Mouse (Mus musculus) Patski (cell line): Measurements from ENCODE around the gene Ppp1r14b. TPM values are rescaled to one million over a fixed set of nuclear protein-coding genes. Genes with fewer than 3 reads are reported as not detected.

Experiments
- ATAC-seq: fragments of 100-300 bp; one replicate; pipeline ENCODE4 v1.8.0; 2021
- CTCF ChIA-PET: fragments of 350-600 bp; sonication (Branson Sonifier 250); formaldehyde crosslinking; loops from one replicate; lab custom pipeline; 2022; ENCODE audit warnings: inconsistent platforms; lab: Charles Lee
- POLR2A ChIA-PET: fragments of 350-600 bp; sonication (Branson Sonifier 250); formaldehyde crosslinking; loops from one replicate; lab custom pipeline; 2022; ENCODE audit warnings: antibody characterized with exemption, inconsistent platforms; lab: Charles Lee
- DNase-seq: peaks from one replicate; pipeline ENCODE4 v3.0.0-alpha.2; 2011; ENCODE audit warnings: low read depth, low spot score
- H3K27me3 ChIP-seq: fragments of 371-371 bp; one replicate; pipeline ENCODE4 v1.5.1; 2021
- CTCF ChIP-seq: fragments of 100-300 bp; IDR thresholded peaks from one replicate; pipeline ENCODE4 v1.5.1; 2021
- in situ Hi-C: fragments of 300-500 bp; cut with MboI; formaldehyde crosslinking; loops from 3 replicates; pipeline ENCODE4 v1.11.1; 2018; ENCODE audit warnings: low pct_unique_long_range_greater_than_20kb, mixed read lengths
- polyA plus RNA-seq: library from polyadenylated mRNA; unstranded; gene quantifications from one replicate; pipeline ENCODE4 v1.2.3, GENCODE M21; 2021

Ppp1r14b gene
- polyA plus RNA-seq, 1 experiment from 2014 or later: 267 TPM

DNA sequence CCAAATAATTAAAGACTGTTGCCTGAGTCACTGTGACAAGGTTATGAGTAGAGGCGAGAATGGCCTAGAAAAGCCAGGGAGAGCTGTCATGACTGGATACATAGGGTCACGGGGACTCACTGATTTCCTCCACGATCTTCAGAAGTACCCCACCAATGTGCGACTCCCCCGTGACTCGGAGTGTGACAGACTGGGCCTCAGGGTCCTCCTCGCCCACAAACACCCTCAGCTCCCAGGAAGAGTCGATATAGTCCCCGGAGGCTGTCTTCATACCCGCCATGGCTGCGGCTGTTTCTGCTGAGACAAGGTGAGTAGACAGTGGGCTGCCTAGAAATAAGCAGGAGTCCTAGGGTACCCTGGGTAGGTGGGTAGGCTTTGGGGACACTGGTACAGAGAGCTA is 43.8 kb downstream of the Ppp1r14b start:
- no peak for DNase-seq

DNA sequence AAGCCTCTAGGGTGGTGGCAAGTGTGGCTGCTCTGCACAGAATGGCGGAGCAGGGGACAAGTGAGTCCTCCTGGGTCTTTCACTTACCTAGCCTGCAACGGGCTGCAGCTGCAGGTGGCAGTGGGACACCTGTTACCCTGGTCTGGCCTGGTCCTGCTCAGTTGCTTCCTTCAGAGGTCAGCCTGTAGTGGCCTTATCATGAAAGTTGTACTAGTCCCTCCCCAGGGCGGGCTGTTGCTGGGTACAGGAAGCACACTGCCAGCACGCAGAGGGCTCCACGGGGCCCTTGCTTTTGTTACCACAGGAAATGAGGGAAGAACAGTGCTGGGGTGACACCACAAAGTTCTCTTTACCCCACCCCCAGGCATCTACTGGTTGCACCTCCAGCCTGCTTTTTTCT is 44.4 kb downstream of the Ppp1r14b start, which contains the start of gene Fermt3:
Gene Fermt3, minus strand, starts transcription at position 279 of the 400 bp plus-strand sequence.
- ATAC-seq (no peak), DNase-seq (no peak)
- ChIA-PET POLR2A (no interaction called here), CTCF (interaction anchor here (1.0 kb wide), 1 partner anchor 39 kb away, joined by 5 read pairs; the partner anchor contains the start of gene Fkbp2)
- no peak for TF ChIP-seq CTCF
- no peaks in the 10 kb centered on the region for H3K27me3 ChIP-seq
- in situ Hi-C loops: loop anchor here (25.0 kb wide), 1 partner anchor 532 kb away; no protein-coding TSS in a partner anchor

More for the DNA sequence above, 43.8 kb downstream of the Ppp1r14b start:
- ChIA-PET CTCF (interaction anchor here (1.0 kb wide), 1 partner anchor 39 kb away, joined by 5 read pairs; the partner anchor contains the start of gene Fkbp2), POLR2A (no interaction called here)
- TF ChIP-seq CTCF: no peak
- in situ Hi-C loops: loop anchor here (25.0 kb wide), 1 partner anchor 531 kb away; no protein-coding TSS in a partner anchor
- ATAC-seq: no peak
- H3K27me3 ChIP-seq: no peaks in the 10 kb centered on the region

DNA sequence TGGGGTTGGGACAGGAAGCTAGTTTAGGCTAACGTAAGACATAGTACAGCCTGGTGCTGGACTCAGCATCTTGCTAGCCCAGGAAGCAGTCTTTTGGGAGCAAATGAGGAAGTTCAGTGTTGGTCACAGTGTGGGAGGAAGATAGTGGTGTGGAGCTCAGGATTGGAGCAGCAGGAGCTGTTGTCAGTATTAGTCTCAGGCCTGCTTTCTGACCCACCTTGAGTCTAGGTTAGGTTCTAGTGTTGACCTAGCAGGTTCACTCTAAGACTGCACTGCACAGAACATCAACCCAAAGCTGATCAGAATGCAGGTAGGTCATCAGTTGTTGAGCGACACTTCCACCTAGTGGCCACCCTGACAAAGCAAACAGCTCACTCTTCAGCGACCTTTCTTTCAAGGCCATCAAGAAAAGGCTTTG is 45.5 kb downstream of the Ppp1r14b start:
- POLR2A ChIA-PET: interaction anchor here (0.5 to 0.6 kb wide), 2 partner anchors 19 to 46 kb away, joined by 3 read pairs; no protein-coding TSS in a partner anchor
- in situ Hi-C loops: loop anchor here (25.0 kb wide), 1 partner anchor 533 kb away; no protein-coding TSS in a partner anchor
- ATAC-seq (no peak), DNase-seq (no peak)
- CTCF ChIA-PET: interaction anchor here (0.8 to 3.2 kb wide), 14 partner anchors 11 to 98 kb away, joined by 3 to 19 read pairs (median 4); partner anchors contain the start of genes Bad, Catsperz, Esrra and Nudt22
- TF ChIP-seq CTCF: no peak
- no peaks in the 10 kb centered on the region for H3K27me3 ChIP-seq

Other genes starting within 250 kb of the Ppp1r14b start
- gene Rps6ka4, start 134.3 kb upstream of the Ppp1r14b start, polyA plus RNA-seq: 51.4 TPM
- 0.06 TPM for gene Ccdc88b, start 116.8 kb upstream of the Ppp1r14b start, polyA plus RNA-seq
- 64.4 TPM for gene Trmt112, start 65.3 kb upstream of the Ppp1r14b start, polyA plus RNA-seq
- 557 TPM for gene Prdx5, start 64.9 kb upstream of the Ppp1r14b start, polyA plus RNA-seq
- gene Esrra, start 53.2 kb upstream of the Ppp1r14b start, polyA plus RNA-seq: 96.1 TPM
- gene Catsperz, start 49.6 kb upstream of the Ppp1r14b start, polyA plus RNA-seq: 7.6 TPM
- 7.6 TPM for gene Kcnk4, start 40.5 kb upstream of the Ppp1r14b start, polyA plus RNA-seq
- 108 TPM for gene Bad, start 33.1 kb upstream of the Ppp1r14b start, polyA plus RNA-seq
- 73.0 TPM for gene Gpr137, start 32.5 kb upstream of the Ppp1r14b start, polyA plus RNA-seq
- 59.6 TPM for gene Plcb3, start 1.5 kb downstream of the Ppp1r14b start, polyA plus RNA-seq
- 167 TPM for gene Fkbp2, start 5.5 kb downstream of the Ppp1r14b start, polyA plus RNA-seq
- gene Vegfb, start 12.7 kb downstream of the Ppp1r14b start, polyA plus RNA-seq: 87.1 TPM
- 26.0 TPM for gene Dnajc4, start 17.6 kb downstream of the Ppp1r14b start, polyA plus RNA-seq
- gene Nudt22, start 21.1 kb downstream of the Ppp1r14b start, polyA plus RNA-seq: 60.5 TPM
- 20.7 TPM for gene Trpt1, start 21.2 kb downstream of the Ppp1r14b start, polyA plus RNA-seq
- gene Fermt3, start 44.5 kb downstream of the Ppp1r14b start, polyA plus RNA-seq: 0.22 TPM
- gene Stip1, start 65.0 kb downstream of the Ppp1r14b start, polyA plus RNA-seq: 301 TPM
- 33.9 TPM for gene Macrod1, start 81.8 kb downstream of the Ppp1r14b start, polyA plus RNA-seq
- gene Flrt1, start 130.8 kb downstream of the Ppp1r14b start, polyA plus RNA-seq: 12.6 TPM
- gene Otub1, start 231.3 kb downstream of the Ppp1r14b start, polyA plus RNA-seq: 166 TPM
- gene Cox8a, start 242.6 kb downstream of the Ppp1r14b start, polyA plus RNA-seq: 1,740 TPM